ENCODE assay signal across 9 mouse cellular contexts in genomic region chr19:22917345-22917735, GRCm38 (mm10).
DNase-seq lines count a peak whose midpoint lies in the region; ATAC-seq and TF ChIP-seq lines count a peak whose summit lies in the region.
"Had no signal": no experiment of that assay in that cellular context is flagged by ENCODE, and none has a peak within 500 bp of the region (broad histone marks: within the 10 kb centered on the region; RNA-seq: fewer than 3 reads in every experiment).

No protein-coding gene starts in this region.

- WGBS in heart, embryonic 12.5 days, result 61% methylated on average over 3 of the region's 3 CpGs
- WGBS in neural tube, embryonic 15.5 days, result 65% methylated on average over 3 of the region's 3 CpGs
- WGBS in midbrain, embryonic 13.5 days, result 64% methylated on average over 3 of the region's 3 CpGs

- intact Hi-C loops in heart, postnatal 25 days (cut with DNase I), result loop anchor here (2.0 to 10.0 kb wide), 4 partner anchors 90 to 607 kb away; no protein-coding TSS in a partner anchor

- TF ChIP-seq POLR2A in cortical plate, adult 2 months (IDR thresholded peaks at IDR 0.05; ENCODE audit: extremely low read depth, insufficient read depth, low read length), result no peak

- ATAC-seq in heart, embryonic 12.5 days (ENCODE audit: insufficient number of reproducible peaks, low FRiP score), result no peak
- ATAC-seq in neural tube, embryonic 15.5 days (ENCODE audit: low FRiP score), result no peak
- ATAC-seq in monocyte, adult 5-6 weeks (replicated peaks; ENCODE audit: insufficient number of reproducible peaks, low FRiP score, low TSS enrichment, poor library complexity, severe bottlenecking), result no peak
- ATAC-seq in midbrain, embryonic 13.5 days, result no peak

- H3K4me2 ChIP-seq in heart, embryonic 12.5 days, result no peak overlapping the region
- H3K4me2 ChIP-seq in neural tube, embryonic 15.5 days, result no peak overlapping the region
- no peak overlapping the region for H3K4me2 ChIP-seq in midbrain, embryonic 13.5 days (replicated peaks)

- TF ChIP-seq CTCF in layer of hippocampus, adult 2 months (conservative IDR thresholded peaks at IDR 0.05), result no peak
- TF ChIP-seq CTCF in cortical plate, adult 2 months (IDR thresholded peaks at IDR 0.05; ENCODE audit: extremely low read depth, insufficient read depth, low read length), result no peak

- no peaks in the 10 kb centered on the region for H3K9me3 ChIP-seq in heart, embryonic 12.5 days (replicated peaks)
- no peaks in the 10 kb centered on the region for H3K9me3 ChIP-seq in neural tube, embryonic 15.5 days (replicated peaks)
- no peaks in the 10 kb centered on the region for H3K9me3 ChIP-seq in midbrain, embryonic 13.5 days

- peaks cover 12% of the 10 kb centered on the region for H3K4me1 ChIP-seq in heart, embryonic 12.5 days (replicated peaks)
- H3K4me1 ChIP-seq in cortical plate, adult 2 months (ENCODE audit: control insufficient read depth, insufficient read depth, low read length), result peaks cover 5% of the 10 kb centered on the region; the same call in 1 of the 2 replicates
- H3K4me1 ChIP-seq in neural tube, embryonic 15.5 days, result peaks cover 12% of the 10 kb centered on the region
- H3K4me1 ChIP-seq in midbrain, embryonic 13.5 days (replicated peaks), result 0 out of 2 replicates have a peak, but pooled peaks cover 6% of the 10 kb centered on the region

- no peak overlapping the region for H3K4me3 ChIP-seq in heart, embryonic 12.5 days
- no peak overlapping the region for H3K4me3 ChIP-seq in layer of hippocampus, adult 2 months
- H3K4me3 ChIP-seq in cortical plate, adult 2 months (ENCODE audit: insufficient read depth, low read length), result no peak overlapping the region
- no peak overlapping the region for H3K4me3 ChIP-seq in neural tube, embryonic 15.5 days (replicated peaks)
- H3K4me3 ChIP-seq in midbrain, embryonic 13.5 days (replicated peaks), result no peak overlapping the region

- no peaks in the 10 kb centered on the region for H3K27me3 ChIP-seq in heart, embryonic 12.5 days (replicated peaks)
- no peaks in the 10 kb centered on the region for H3K27me3 ChIP-seq in neural tube, embryonic 15.5 days (replicated peaks)
- H3K27me3 ChIP-seq in midbrain, embryonic 13.5 days, result no peaks in the 10 kb centered on the region
- H3K27me3 ChIP-seq: CH12.LX had no signal

- DNase-seq in heart, postnatal 25 days (ENCODE audit: low spot score), result no peak
- no peak for DNase-seq in layer of hippocampus, adult 2 months (ENCODE audit: low spot score in 2 of 2)
- no peak for DNase-seq in layer of hippocampus, postnatal 36 days

- no peak overlapping the region for H3K9ac ChIP-seq in heart, embryonic 12.5 days
- no peak overlapping the region for H3K9ac ChIP-seq in neural tube, embryonic 15.5 days (replicated peaks)
- no peak overlapping the region for H3K9ac ChIP-seq in midbrain, embryonic 13.5 days (replicated peaks)

- no peaks in the 10 kb centered on the region for H3K36me3 ChIP-seq in heart, embryonic 12.5 days
- peaks cover 4% of the 10 kb centered on the region; the same call in 1 of the 2 replicates for H3K36me3 ChIP-seq in neural tube, embryonic 15.5 days
- H3K36me3 ChIP-seq in midbrain, embryonic 13.5 days, result no peaks in the 10 kb centered on the region

- peak overlapping the region; percentile 80 for H3K27ac ChIP-seq in heart, embryonic 12.5 days (ENCODE audit: poor library complexity, severe bottlenecking)
- peak overlapping the region; percentile 96 for H3K27ac ChIP-seq in layer of hippocampus, adult 2 months
- peak overlapping the region; percentile 83; the same call in 1 of the 2 replicates for H3K27ac ChIP-seq in cortical plate, adult 2 months (ENCODE audit: insufficient read depth, low read length)
- peak overlapping the region; percentile 77 for H3K27ac ChIP-seq in neural tube, embryonic 15.5 days (replicated peaks)
- H3K27ac ChIP-seq in midbrain, embryonic 13.5 days, result no peak overlapping the region
